Mouse (Mus musculus) G1E (cell line): ENCODE results near the gene Cdkn1a.

Experiments
- CTCF ChIP-seq: IDR thresholded peaks from 2 replicates; pipeline ENCODE4 v1.5.1; 2012; ENCODE audit warnings: low read depth, low read length, inconsistent platforms, mixed read lengths
- GATA1 ChIP-seq: IDR thresholded peaks from 2 replicates; pipeline ENCODE4 v1.6.1; 2012; ENCODE audit warnings: borderline replicate concordance, low read length, inconsistent platforms, mixed read lengths
- GATA2 ChIP-seq: IDR thresholded peaks from 2 replicates; pipeline ENCODE4 v1.6.1; 2012; ENCODE audit warnings: low read depth, low read length, inconsistent platforms, borderline replicate concordance
- POLR2AphosphoS5 ChIP-seq: IDR thresholded peaks from 2 replicates; pipeline ENCODE4 v1.6.1; 2012; ENCODE audit warnings: low read depth, low read length, inconsistent platforms; ENCODE audit not compliant: insufficient replicate concordance

GRCm38 (mm10) chr17:29049508-29049889 lies 41.3 kb upstream of the Cdkn1a start:
- TF ChIP-seq CTCF (no peak), GATA2 (no peak), POLR2AphosphoS5 (no peak), GATA1 (no peak)
